9 mouse cellular contexts compared by ENCODE assay signal in genomic region chr13:23491990-23492389, GRCm38 (mm10). TPM values are rescaled to one million over a fixed set of nuclear protein-coding genes. Genes with fewer than 3 reads are reported as not detected.
A peak's percentile ranks its signal among the peaks of the same experiment; 100 is the strongest.
DNase-seq lines count a peak whose midpoint lies in the region; ATAC-seq lines count a peak whose summit lies in the region.
"Had no signal": no experiment of that assay in that cellular context is flagged by ENCODE, and none has a peak within 500 bp of the region (broad histone marks: within the 10 kb centered on the region; RNA-seq: fewer than 3 reads in every experiment).

No protein-coding gene starts in this region.

- WGBS in kidney, embryonic 15.5 days = 8% methylated on average over 14 of the region's 14 CpGs
- 5% methylated on average over 14 of the region's 14 CpGs for WGBS in embryonic facial prominence, embryonic 12.5 days
- WGBS in intestine, embryonic 16.5 days = 12% methylated on average over 14 of the region's 14 CpGs
- 3% methylated on average over 14 of the region's 14 CpGs for WGBS in neural tube, embryonic 12.5 days

- peak overlapping the region; percentile 41 for H3K4me3 ChIP-seq in kidney, embryonic 15.5 days (replicated peaks)
- peak overlapping the region; percentile 22; the same call in 1 of the 2 replicates for H3K4me3 ChIP-seq in embryonic facial prominence, embryonic 12.5 days
- peak overlapping the region; percentile 36 for H3K4me3 ChIP-seq in intestine, embryonic 16.5 days (ENCODE audit: low read length)
- H3K4me3 ChIP-seq in neural tube, embryonic 12.5 days = no peak overlapping the region
- H3K4me3 ChIP-seq: left cerebral cortex, adult 2 months had no signal

- H3K4me2 ChIP-seq in kidney, embryonic 15.5 days = peak overlapping the region; percentile 59
- peak overlapping the region; percentile 40 for H3K4me2 ChIP-seq in embryonic facial prominence, embryonic 12.5 days (replicated peaks)
- peak overlapping the region; percentile 45 for H3K4me2 ChIP-seq in intestine, embryonic 16.5 days (ENCODE audit: low read depth, low read length)
- H3K4me2 ChIP-seq in neural tube, embryonic 12.5 days (replicated peaks) = peak overlapping the region; percentile 52

- H3K9me3 ChIP-seq in kidney, embryonic 15.5 days (replicated peaks) = no peaks in the 10 kb centered on the region
- no peaks in the 10 kb centered on the region for H3K9me3 ChIP-seq in embryonic facial prominence, embryonic 12.5 days
- H3K9me3 ChIP-seq in intestine, embryonic 16.5 days (ENCODE audit: control insufficient read depth, low read length) = no peaks in the 10 kb centered on the region
- H3K9me3 ChIP-seq in neural tube, embryonic 12.5 days = no peaks in the 10 kb centered on the region

- no peaks in the 10 kb centered on the region for H3K36me3 ChIP-seq in kidney, embryonic 15.5 days
- no peaks in the 10 kb centered on the region for H3K36me3 ChIP-seq in embryonic facial prominence, embryonic 12.5 days
- H3K36me3 ChIP-seq in intestine, embryonic 16.5 days (ENCODE audit: control insufficient read depth, insufficient read depth, low read length) = no peaks in the 10 kb centered on the region
- H3K36me3 ChIP-seq in neural tube, embryonic 12.5 days = no peaks in the 10 kb centered on the region

- DNase-seq in kidney, postnatal 10 days = no peak
- DNase-seq in left cerebral cortex, adult 8-10 months (ENCODE audit: low spot score in 2 of 2) = no peak
- no peak for DNase-seq in layer of hippocampus, postnatal 10 days (ENCODE audit: low spot score in 2 of 2)
- DNase-seq in lung, postnatal 14 days = no peak

- H3K9ac ChIP-seq in kidney, embryonic 15.5 days = peak overlapping the region; percentile 17; the same call in 1 of the 2 replicates
- H3K9ac ChIP-seq in embryonic facial prominence, embryonic 12.5 days = no peak overlapping the region
- no peak overlapping the region for H3K9ac ChIP-seq in intestine, embryonic 16.5 days (ENCODE audit: low read depth, low read length)
- no peak overlapping the region for H3K9ac ChIP-seq in neural tube, embryonic 12.5 days

- 0 out of 2 replicates have a peak, but pooled peaks cover 3% of the 10 kb centered on the region for H3K27me3 ChIP-seq in kidney, embryonic 15.5 days
- H3K27me3 ChIP-seq in embryonic facial prominence, embryonic 12.5 days = no peaks in the 10 kb centered on the region
- H3K27me3 ChIP-seq in intestine, embryonic 16.5 days (replicated peaks; ENCODE audit: control insufficient read depth, insufficient read depth, low read length) = no peaks in the 10 kb centered on the region
- no peaks in the 10 kb centered on the region for H3K27me3 ChIP-seq in neural tube, embryonic 12.5 days (replicated peaks)

- H3K4me1 ChIP-seq in kidney, embryonic 15.5 days = peaks cover 10% of the 10 kb centered on the region
- H3K4me1 ChIP-seq in embryonic facial prominence, embryonic 12.5 days = peaks cover 5% of the 10 kb centered on the region
- H3K4me1 ChIP-seq in intestine, embryonic 16.5 days (ENCODE audit: control insufficient read depth, insufficient read depth, low read length) = peaks cover 6% of the 10 kb centered on the region; the same call in 1 of the 2 replicates
- H3K4me1 ChIP-seq in neural tube, embryonic 12.5 days = 0 out of 2 replicates have a peak, but pooled peaks cover 10% of the 10 kb centered on the region

- no peak for ATAC-seq in kidney, embryonic 15.5 days (replicated peaks; ENCODE audit: low FRiP score)
- no peak for ATAC-seq in embryonic facial prominence, embryonic 12.5 days (ENCODE audit: insufficient number of reproducible peaks, insufficient read depth, low FRiP score, low TSS enrichment)
- ATAC-seq in intestine, embryonic 16.5 days = no peak
- ATAC-seq in neural tube, embryonic 12.5 days (ENCODE audit: low FRiP score, low read depth) = peak; percentile 46; the same call in 1 of the 2 replicates

- H3K27ac ChIP-seq in kidney, embryonic 15.5 days = no peak overlapping the region
- H3K27ac ChIP-seq in embryonic facial prominence, embryonic 12.5 days = no peak overlapping the region
- H3K27ac ChIP-seq in intestine, embryonic 16.5 days (ENCODE audit: low read length) = no peak overlapping the region
- no peak overlapping the region for H3K27ac ChIP-seq in neural tube, embryonic 12.5 days
- H3K27ac ChIP-seq: left cerebral cortex, adult 2 months had no signal

RNA-seq across cellular contexts. Expression of gene Btn2a2, which starts 3.3 kb away (rescaled TPM):
- polyA plus RNA-seq in kidney, embryonic 15.5 days (2015; fragmentation: Nextera tagmentation; extraction: Ambion mirVana) = 0.55 and 0.71 TPM in 2 replicates
- polyA plus RNA-seq in embryonic facial prominence, embryonic 12.5 days (2016; fragmentation: Nextera tagmentation; extraction: Ambion mirVana) = 1.6 TPM in 2 replicates
- 0.12 TPM in 2 replicates for polyA plus RNA-seq in intestine, embryonic 16.5 days (2015; fragmentation: Nextera tagmentation; extraction: Ambion mirVana)
- polyA plus RNA-seq in neural tube, embryonic 12.5 days (2016; fragmentation: Nextera tagmentation; extraction: Ambion mirVana) = 0.23 and 0.31 TPM in 2 replicates
- 1 to 10 TPM in 2 of 4 experiments, under 1 TPM in 2; 0.63 to 1.1 (median 0.99) TPM for total RNA-seq in left cerebral cortex, adult 8-10 months (2022)
- under 1 TPM; 0.53 to 0.58 TPM for total RNA-seq in layer of hippocampus, postnatal 10 days (2021)

RNA-seq across cellular contexts. Expression of gene Btn1a1, which starts 26.3 kb away (rescaled TPM):
- 0.08 and 0.12 TPM in 2 replicates for polyA plus RNA-seq in kidney, embryonic 15.5 days (2015; fragmentation: Nextera tagmentation; extraction: Ambion mirVana)
- polyA plus RNA-seq in embryonic facial prominence, embryonic 12.5 days (2016; fragmentation: Nextera tagmentation; extraction: Ambion mirVana) = 0.10 and 0.20 TPM in 2 replicates
- 0.07 and 0.11 TPM in 2 replicates for polyA plus RNA-seq in intestine, embryonic 16.5 days (2015; fragmentation: Nextera tagmentation; extraction: Ambion mirVana)
- polyA plus RNA-seq in neural tube, embryonic 12.5 days (2016; fragmentation: Nextera tagmentation; extraction: Ambion mirVana) = not detected in 2 replicates
- total RNA-seq in left cerebral cortex, adult 8-10 months (2022) = under 1 TPM in 2 of 4 experiments, not detected in 2; 0.09 to 0.13 TPM
- total RNA-seq in layer of hippocampus, postnatal 10 days (2021) = not detected
- total RNA-seq: left cerebral cortex, adult 2 months had no signal

RNA-seq across cellular contexts. Expression of gene Hist1h4h, which starts 38.9 kb away (rescaled TPM):
- 7.5 and 7.8 TPM in 2 replicates for polyA plus RNA-seq in kidney, embryonic 15.5 days (2015; fragmentation: Nextera tagmentation; extraction: Ambion mirVana)
- polyA plus RNA-seq in embryonic facial prominence, embryonic 12.5 days (2016; fragmentation: Nextera tagmentation; extraction: Ambion mirVana) = 6.2 and 6.8 TPM in 2 replicates
- polyA plus RNA-seq in intestine, embryonic 16.5 days (2015; fragmentation: Nextera tagmentation; extraction: Ambion mirVana) = 3.5 and 3.7 TPM in 2 replicates
- 4.6 and 6.6 TPM in 2 replicates for polyA plus RNA-seq in neural tube, embryonic 12.5 days (2016; fragmentation: Nextera tagmentation; extraction: Ambion mirVana)
- total RNA-seq in left cerebral cortex, adult 8-10 months (2022) = 100 to 1,000 TPM; 263 to 358 (median 294) TPM
- total RNA-seq in layer of hippocampus, postnatal 10 days (2021) = 100 to 1,000 TPM; 280 to 315 TPM

RNA-seq across cellular contexts. Expression of gene Hist1h2af, which starts 41.7 kb away (rescaled TPM):
- 3.3 and 7.3 TPM in 2 replicates for polyA plus RNA-seq in kidney, embryonic 15.5 days (2015; fragmentation: Nextera tagmentation; extraction: Ambion mirVana)
- 10.7 and 15.5 TPM in 2 replicates for polyA plus RNA-seq in embryonic facial prominence, embryonic 12.5 days (2016; fragmentation: Nextera tagmentation; extraction: Ambion mirVana)
- 2.5 and 3.6 TPM in 2 replicates for polyA plus RNA-seq in intestine, embryonic 16.5 days (2015; fragmentation: Nextera tagmentation; extraction: Ambion mirVana)
- 2.7 and 5.6 TPM in 2 replicates for polyA plus RNA-seq in neural tube, embryonic 12.5 days (2016; fragmentation: Nextera tagmentation; extraction: Ambion mirVana)
- 10 to 100 TPM in 1 of 4 experiments, 1 to 10 TPM in 2, not detected in 1; 1.7 to 10.6 (median 3.0) TPM for total RNA-seq in left cerebral cortex, adult 8-10 months (2022)
- 10 to 100 TPM; 45.7 to 51.3 TPM for total RNA-seq in layer of hippocampus, postnatal 10 days (2021)

RNA-seq across cellular contexts. Expression of gene Hist1h3g, which starts 43.2 kb away (rescaled TPM):
- polyA plus RNA-seq in kidney, embryonic 15.5 days (2015; fragmentation: Nextera tagmentation; extraction: Ambion mirVana) = 6.6 and 6.9 TPM in 2 replicates
- 7.8 and 11.8 TPM in 2 replicates for polyA plus RNA-seq in embryonic facial prominence, embryonic 12.5 days (2016; fragmentation: Nextera tagmentation; extraction: Ambion mirVana)
- polyA plus RNA-seq in intestine, embryonic 16.5 days (2015; fragmentation: Nextera tagmentation; extraction: Ambion mirVana) = 2.6 and 3.7 TPM in 2 replicates
- 3.0 and 5.4 TPM in 2 replicates for polyA plus RNA-seq in neural tube, embryonic 12.5 days (2016; fragmentation: Nextera tagmentation; extraction: Ambion mirVana)
- total RNA-seq in left cerebral cortex, adult 8-10 months (2022) = 1 to 10 TPM; 3.7 to 6.0 (median 4.2) TPM
- 10 to 100 TPM; 19.1 to 19.9 TPM for total RNA-seq in layer of hippocampus, postnatal 10 days (2021)
